Mouse (Mus musculus): ENCODE results near the gene Gm10295.

Gm10295 gene

DNA sequence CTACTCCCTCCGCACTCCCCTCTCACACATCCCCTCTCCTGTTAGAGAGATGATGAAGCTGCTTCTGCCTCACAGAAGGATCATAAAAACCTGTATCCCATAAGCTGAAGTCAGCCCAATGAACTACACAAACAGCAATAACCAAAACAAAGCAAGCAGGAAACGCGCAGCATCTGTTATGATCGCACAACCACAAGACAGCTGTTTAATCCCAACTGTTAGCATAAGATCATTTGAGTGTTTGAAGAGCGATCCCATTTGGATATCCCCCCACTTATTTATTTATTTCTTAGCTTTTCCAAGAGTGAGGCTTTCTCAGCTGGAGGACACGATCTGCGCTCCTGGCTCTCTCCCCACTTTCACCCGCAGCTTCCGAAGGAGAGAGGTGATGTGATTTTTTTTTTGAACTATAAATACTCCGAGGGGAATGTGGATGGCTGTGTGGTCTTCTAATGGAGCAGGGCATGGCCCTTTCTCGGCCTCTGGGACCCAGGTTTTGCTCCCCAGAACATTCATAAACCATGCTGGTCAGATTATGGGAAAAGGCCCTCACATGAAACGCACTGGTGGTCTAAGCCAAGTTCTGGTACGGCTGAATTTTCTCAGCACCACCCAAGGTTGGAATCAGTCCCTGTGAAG is 17.4 kb upstream of the Gm10295 start:
- in situ Hi-C loops (cut with MboI, MseI) = no loop called here

GRCm38 (mm10) chr7:71355596-71355995 is 4.3 kb upstream of the Gm10295 start:
- in situ Hi-C loops (cut with MboI, MseI) = no loop called here

DNA sequence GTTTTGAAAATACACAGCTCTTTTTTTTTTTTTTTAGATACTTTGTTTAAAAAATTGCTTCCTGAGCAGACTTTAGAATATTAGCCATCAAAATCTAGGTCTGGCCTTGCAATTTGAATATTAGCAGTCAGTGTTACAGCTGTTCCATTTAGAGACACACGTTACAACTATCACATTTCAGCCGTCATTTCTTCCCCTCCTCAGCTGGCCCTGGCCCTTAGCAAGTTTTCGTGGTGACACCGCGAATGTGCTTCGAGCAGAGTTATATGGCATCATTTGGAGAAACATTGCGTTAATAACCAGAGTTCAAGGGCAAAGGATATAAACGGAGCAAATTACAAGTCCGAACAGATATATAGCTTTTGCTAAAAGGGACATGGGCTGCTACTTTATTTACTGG is 2.4 kb downstream of the Gm10295 start:
- in situ Hi-C loops (cut with MboI, MseI) = no loop called here

DNA sequence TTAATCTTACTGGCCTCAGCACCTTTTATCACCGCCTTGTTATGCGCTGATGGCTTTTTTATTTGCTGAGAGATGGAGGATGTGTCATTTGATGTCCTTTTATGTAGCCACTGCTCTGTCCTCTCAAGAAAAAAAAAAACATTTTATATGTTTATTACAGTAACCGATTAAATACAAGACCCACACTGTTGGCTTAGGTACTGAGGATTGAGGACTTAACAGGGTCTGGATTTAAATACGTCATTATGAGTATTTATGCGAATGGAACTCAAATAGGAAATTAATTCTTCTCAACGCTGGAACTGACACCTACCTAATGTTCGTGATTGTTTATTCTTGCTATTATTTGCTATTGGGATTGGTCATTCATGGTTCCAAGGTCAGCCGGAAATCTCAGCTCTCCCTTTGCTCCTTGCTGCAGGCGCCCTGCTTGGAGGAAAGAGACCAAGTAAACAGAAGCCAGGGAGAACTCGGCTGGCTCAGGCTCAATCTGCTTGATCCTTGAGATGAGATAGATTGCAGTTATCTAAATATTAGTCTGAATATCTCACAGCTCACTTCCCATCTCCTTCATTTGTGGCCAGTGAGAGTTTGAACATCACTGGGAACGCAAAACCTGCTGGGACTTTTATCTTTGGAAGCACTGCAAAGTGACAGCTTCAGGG is 26.2 kb downstream of the Gm10295 start:
- in situ Hi-C loops (cut with MboI, MseI) = no loop called here

DNA sequence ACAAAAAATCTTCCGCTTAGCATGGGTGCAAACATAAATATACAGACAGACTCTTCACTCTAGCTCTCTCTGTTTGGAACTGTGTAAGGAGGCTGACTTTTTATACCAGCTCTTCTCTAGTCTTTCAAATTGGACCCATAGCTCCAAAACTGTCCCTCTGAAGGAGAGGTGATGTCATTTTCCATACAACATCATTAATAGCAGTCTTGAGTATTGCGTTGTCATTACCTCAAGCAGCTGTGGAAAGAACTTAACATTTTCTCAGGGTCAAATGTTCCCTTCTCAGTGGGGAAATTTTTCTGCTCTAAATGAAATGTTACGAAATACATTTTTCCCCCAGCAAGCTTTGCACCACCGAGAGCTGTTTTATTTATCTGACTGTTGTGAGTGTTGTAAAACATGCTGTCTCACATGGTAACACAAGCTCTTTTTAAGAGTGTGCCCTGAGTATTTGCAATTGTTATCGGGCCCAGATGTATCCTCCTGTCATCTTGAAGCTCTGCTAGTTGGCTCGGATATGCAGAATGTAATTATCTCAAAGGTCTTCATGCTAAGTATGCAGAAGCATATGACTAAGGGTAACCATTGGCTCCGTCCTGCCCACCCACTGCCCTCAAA is 38.0 kb downstream of the Gm10295 start:
- in situ Hi-C loops (cut with MboI, MseI) = no loop called here

DNA sequence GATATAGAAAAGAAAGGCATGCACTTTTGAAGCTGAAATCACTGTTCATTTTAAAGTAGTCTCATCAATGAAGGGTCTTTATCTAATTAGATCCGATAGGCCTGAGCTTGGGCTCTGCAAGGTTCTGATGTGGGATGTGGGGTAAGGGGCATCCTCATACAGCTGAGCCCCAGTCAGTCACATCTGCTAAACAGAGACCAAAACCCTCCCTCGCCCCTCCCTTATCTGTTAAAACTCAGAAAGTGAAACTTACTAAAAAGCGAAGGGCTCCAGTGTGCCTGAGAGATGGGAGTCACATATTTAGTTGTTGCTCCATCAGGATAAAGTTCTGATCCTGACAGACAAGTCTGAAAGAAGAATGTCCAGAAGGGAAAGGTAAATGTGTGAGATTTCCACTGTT is 38.9 kb downstream of the Gm10295 start:
- in situ Hi-C loops (cut with MboI, MseI) = no loop called here

DNA sequence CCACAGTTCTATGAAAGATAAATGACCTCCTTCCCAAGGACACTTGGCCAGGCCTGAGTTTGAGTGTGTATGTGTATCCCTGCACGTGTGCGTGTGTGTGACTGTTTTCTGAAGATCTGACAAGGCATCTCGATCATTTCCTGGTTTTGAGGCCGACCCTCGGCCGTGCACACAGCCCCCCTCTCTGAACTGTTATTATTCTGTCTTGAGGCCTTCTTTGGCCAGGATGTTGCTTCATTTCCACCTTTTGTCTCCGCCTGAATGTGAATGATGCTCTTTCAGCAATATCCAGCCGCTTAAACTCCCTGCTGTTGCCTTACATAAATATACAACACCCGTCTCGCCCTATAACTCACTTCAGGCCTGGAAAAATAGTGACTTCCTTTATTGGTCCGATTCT is 39.9 kb downstream of the Gm10295 start:
- in situ Hi-C loops (cut with MboI, MseI) = no loop called here

- in situ Hi-C loops (cut with MboI, MseI) = no loop called here
Observed at GRCm38 (mm10) chr7:71308051-71308450, 43.2 kb downstream of the Gm10295 start.

- in situ Hi-C loops (cut with MboI, MseI) = no loop called here
Observed at GRCm38 (mm10) chr7:71302714-71303113, 48.6 kb downstream of the Gm10295 start.
